Mouse (Mus musculus): ENCODE measurements around the gene Fyn. TPM values are rescaled to one million over a fixed set of nuclear protein-coding genes. Genes with fewer than 3 reads are reported as not detected.

The Fyn gene
- 186 TPM for total RNA-seq (2023)

GRCm38 (mm10) chr10:39368572-39369135, at the start of gene Fyn:
Fyn (plus strand) TSS chr10:39368855.

GRCm38 (mm10) chr10:39612633-39612988, 244.0 kb downstream of the Fyn start, which contains the start of gene Traf3ip2:
Traf3ip2 (plus strand) TSS chr10:39612934.

Other genes with a start within 250 kb of the Fyn start
- gene Fam229b, start 234.9 kb upstream of the Fyn start, total RNA-seq (2023): not detected
- gene Tube1, start 234.9 kb upstream of the Fyn start, total RNA-seq (2023): 6.8 TPM
- gene Ccn6, start 205.1 kb upstream of the Fyn start, total RNA-seq (2023): not detected
- 79.9 TPM for gene Traf3ip2, start 244.1 kb downstream of the Fyn start, total RNA-seq (2023)

Data from CD8-positive naive resting alpha-beta T cell, adult 57 days (primary cell).